Mouse (Mus musculus) C2C12 (cell line): ENCODE results near the gene Gucy2e.

Experiments used
- CEBPB ChIP-seq: IDR thresholded peaks from one replicate; pipeline ENCODE4 v1.6.1; 2011; ENCODE audit warnings: low read depth, mild to moderate bottlenecking, control low read depth, moderate library complexity
- CTCF ChIP-seq: IDR thresholded peaks from one replicate; pipeline ENCODE4 v1.5.1; 2011; ENCODE audit not compliant: control insufficient read depth, insufficient read depth, insufficient read length
- FOSL1 ChIP-seq: IDR thresholded peaks from one replicate; pipeline ENCODE4 v1.8.0; 2011; ENCODE audit warnings: mild to moderate bottlenecking, low read length; ENCODE audit not compliant: poor library complexity, insufficient read depth, severe bottlenecking
- MAX ChIP-seq: IDR thresholded peaks from one replicate; pipeline ENCODE4 v1.6.1; 2011; ENCODE audit warnings: mild to moderate bottlenecking, control low read depth
- MYOD1 ChIP-seq: IDR thresholded peaks from one replicate; pipeline ENCODE4 v1.6.1; 2011; ENCODE audit warnings: low read depth; ENCODE audit not compliant: control insufficient read depth, insufficient read length
- USF1 ChIP-seq: IDR thresholded peaks from one replicate; pipeline ENCODE4 v1.6.1; 2011; ENCODE audit warnings: low read depth, mild to moderate bottlenecking, control low read depth, moderate library complexity

DNA sequence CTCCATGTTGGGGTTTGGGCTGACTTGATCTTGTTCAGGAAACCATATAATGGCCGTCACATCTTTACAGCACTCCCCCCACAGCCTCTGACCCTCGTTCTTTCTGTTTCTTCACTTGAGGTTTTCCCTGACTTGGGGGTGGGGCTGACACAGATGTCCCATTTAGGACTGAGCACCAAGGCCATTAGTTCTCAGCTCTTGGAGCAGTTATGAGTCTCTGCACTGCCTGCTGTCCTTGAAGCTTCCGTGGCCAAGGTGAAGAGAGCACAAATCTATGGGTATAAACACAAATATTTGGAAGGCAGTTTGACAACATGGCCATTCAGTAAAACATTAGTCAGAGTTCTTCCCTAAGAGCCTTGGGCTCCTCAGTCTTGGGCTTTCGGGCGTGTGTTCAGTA is 13.3 kb upstream of the Gucy2e start:
- TF ChIP-seq MAX (no peak), CTCF (no peak), MYOD1 (no peak), CEBPB (no peak), FOSL1 (no peak), USF1 (no peak)
